Mouse (Mus musculus): Measurements from ENCODE around the gene Idh2. TPM values are rescaled to one million over a fixed set of nuclear protein-coding genes. Genes with fewer than 3 reads are reported as not detected.

Idh2 gene
- total and polyA plus RNA-seq, 3 experiments: 1,651 to 2,293 (median 1,877) TPM

DNA sequence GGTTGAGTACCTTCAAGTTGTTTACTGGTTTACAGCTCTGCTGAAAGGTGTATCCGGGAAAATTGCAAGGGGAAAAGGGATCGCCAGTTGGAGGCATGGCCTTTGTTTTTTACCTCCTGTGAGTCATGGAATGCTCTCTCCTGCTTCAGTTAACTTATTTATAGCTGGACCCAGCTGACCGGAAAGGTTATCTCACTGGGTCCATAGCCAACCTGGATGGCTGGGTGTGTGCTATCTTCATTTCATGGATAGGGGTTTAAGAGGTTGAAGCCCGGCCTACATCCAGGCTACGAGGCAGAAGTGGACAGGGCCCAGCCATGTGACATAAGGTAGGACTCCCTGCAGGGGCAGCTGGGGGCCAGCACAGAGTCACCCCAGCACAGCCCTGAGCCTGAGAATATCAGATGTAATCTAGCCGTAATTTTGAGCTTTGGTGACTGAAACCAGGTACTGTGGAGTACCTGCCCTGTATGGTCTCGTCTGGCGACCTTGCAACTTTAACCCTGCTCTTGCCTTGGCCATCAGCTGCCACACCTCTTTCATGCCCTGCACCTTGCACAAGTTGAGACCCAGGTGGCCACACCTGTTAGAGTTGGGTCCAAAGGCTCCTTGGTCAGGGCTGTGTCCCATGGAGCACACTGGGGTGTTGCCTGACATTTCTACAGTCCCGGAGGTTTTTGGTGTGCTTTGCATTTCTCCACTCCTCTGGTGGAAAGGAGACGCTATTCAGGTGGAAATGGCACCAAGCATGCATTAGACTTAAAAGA lies 55.0 kb downstream of the Idh2 start:
- Histone ChIP-seq H3K27ac (peak overlapping the region; percentile 94), H3K4me1 (ENCODE audit: control insufficient read depth, insufficient read depth, low read length) (peaks cover 49% of the 10 kb centered on the region), H3K9ac (ENCODE audit: low read depth, low read length) (peak overlapping the region; percentile 39; the same call in 1 of the 2 replicates), H3K4me3 (no peak overlapping the region; the same call in 1 of the 2 replicates), H3K27me3 (ENCODE audit: control insufficient read depth, insufficient read depth, low read length) (no peaks in the 10 kb centered on the region), H3K79me2 (replicated peaks; ENCODE audit: control insufficient read depth, insufficient read depth, low read length) (no peaks in the 10 kb centered on the region), H3K36me3 (ENCODE audit: control insufficient read depth, insufficient read depth, low read length) (peaks cover 14% of the 10 kb centered on the region)
- no peak; the same call in 1 of the 2 replicates for TF ChIP-seq POLR2A (IDR thresholded peaks at IDR 0.05; ENCODE audit: insufficient read depth, low read depth, low read length)
- TF ChIP-seq CTCF (IDR thresholded peaks at IDR 0.05): peak; percentile 31; the same call in 1 of the 2 replicates
- TF ChIP-seq EP300 (IDR thresholded peaks at IDR 0.05; ENCODE audit: insufficient read depth, low read depth, low read length): peak; percentile 77; the same call in 1 of the 2 replicates
- 38% methylated on average over 10 of the region's 10 CpGs for WGBS
- peak; percentile 64 to 83 for DNase-seq
- intact Hi-C loops (cut with DNase I): loop anchor here (2.0 to 5.0 kb wide), 2 partner anchors 17 to 33 kb away; no protein-coding TSS in a partner anchor

DNA sequence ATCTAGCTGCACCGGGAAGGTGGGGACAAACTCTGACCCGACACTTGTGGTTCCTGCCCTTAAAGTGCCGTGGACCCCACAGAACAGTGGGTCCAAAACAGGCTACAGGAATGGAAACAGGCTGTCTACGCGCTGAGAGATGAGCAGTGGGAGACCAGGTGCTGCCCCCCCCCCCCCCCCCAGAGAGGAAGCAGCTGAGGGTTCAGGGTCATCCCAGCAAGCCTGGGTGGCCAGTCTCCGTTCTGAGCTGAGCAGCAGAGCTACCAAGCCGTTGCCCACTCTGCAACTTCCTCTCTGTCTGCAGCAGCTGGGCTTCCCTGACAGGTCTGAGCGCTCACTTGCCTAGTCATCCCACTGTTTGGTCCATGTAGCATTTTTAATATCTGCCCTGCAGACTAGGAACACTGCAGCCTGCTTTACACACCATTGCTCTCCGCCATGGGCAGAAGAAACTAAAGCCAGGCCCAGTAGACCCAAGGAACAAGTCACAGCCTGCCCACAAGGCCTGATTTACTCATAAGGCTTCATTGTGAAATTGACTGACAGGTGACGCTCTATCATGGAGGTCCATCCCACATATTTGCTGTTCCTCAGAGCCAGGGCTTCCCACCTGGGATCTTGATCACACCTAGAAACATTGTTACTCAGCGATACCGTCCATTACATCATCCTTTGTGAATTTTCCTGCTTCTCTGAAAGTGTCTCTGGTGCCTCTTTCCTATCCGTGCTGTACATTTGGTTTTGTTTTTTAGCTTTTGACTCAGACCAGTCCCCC lies 55.9 kb downstream of the Idh2 start:
- DNase-seq: peak in 1 of 2 experiments; percentile 42
- intact Hi-C loops (cut with DNase I): no loop called here
- Histone ChIP-seq H3K27me3 (ENCODE audit: control insufficient read depth, insufficient read depth, low read length) (no peaks in the 10 kb centered on the region), H3K79me2 (replicated peaks; ENCODE audit: control insufficient read depth, insufficient read depth, low read length) (no peaks in the 10 kb centered on the region), H3K27ac (peak overlapping the region; percentile 94), H3K9ac (ENCODE audit: low read depth, low read length) (no peak overlapping the region), H3K4me3 (no peak overlapping the region), H3K4me1 (ENCODE audit: control insufficient read depth, insufficient read depth, low read length) (peaks cover 46% of the 10 kb centered on the region), H3K36me3 (ENCODE audit: control insufficient read depth, insufficient read depth, low read length) (peaks cover 14% of the 10 kb centered on the region)
- WGBS: 37% methylated on average over 13 of the region's 13 CpGs
- TF ChIP-seq POLR2A (IDR thresholded peaks at IDR 0.05; ENCODE audit: insufficient read depth, low read depth, low read length) (0 out of 2 replicates have a peak, but pooled peaks have one; percentile 7), EP300 (IDR thresholded peaks at IDR 0.05; ENCODE audit: insufficient read depth, low read depth, low read length) (no peak), CTCF (IDR thresholded peaks at IDR 0.05) (no peak)

GRCm38 (mm10) chr7:80058405-80059063 lies 56.7 kb downstream of the Idh2 start:
- WGBS: 42% methylated on average over 4 of the region's 4 CpGs
- peaks cover 47% of the 10 kb centered on the region for H3K4me1 ChIP-seq (ENCODE audit: control insufficient read depth, insufficient read depth, low read length)
- H3K36me3 ChIP-seq (ENCODE audit: control insufficient read depth, insufficient read depth, low read length): peaks cover 14% of the 10 kb centered on the region
- DNase-seq: peak in 1 of 2 experiments; percentile 42
- peak overlapping the region; percentile 5; the same call in 1 of the 2 replicates for H3K9ac ChIP-seq (ENCODE audit: low read depth, low read length)
- TF ChIP-seq CTCF (IDR thresholded peaks at IDR 0.05) (no peak), POLR2A (IDR thresholded peaks at IDR 0.05; ENCODE audit: insufficient read depth, low read depth, low read length) (no peak), EP300 (IDR thresholded peaks at IDR 0.05; ENCODE audit: insufficient read depth, low read depth, low read length) (no peak)
- H3K27me3 ChIP-seq (ENCODE audit: control insufficient read depth, insufficient read depth, low read length): no peaks in the 10 kb centered on the region
- peak overlapping the region; percentile 94 for H3K27ac ChIP-seq
- intact Hi-C loops (cut with DNase I): no loop called here
- H3K4me3 ChIP-seq: no peak overlapping the region
- H3K79me2 ChIP-seq (replicated peaks; ENCODE audit: control insufficient read depth, insufficient read depth, low read length): no peaks in the 10 kb centered on the region

GRCm38 (mm10) chr7:80057781-80058180 lies 57.4 kb downstream of the Idh2 start:
- Histone ChIP-seq H3K9ac (ENCODE audit: low read depth, low read length) (peak overlapping the region; percentile 36), H3K27ac (peak overlapping the region; percentile 94), H3K79me2 (replicated peaks; ENCODE audit: control insufficient read depth, insufficient read depth, low read length) (peaks cover 2% of the 10 kb centered on the region; the same call in 1 of the 2 replicates), H3K4me3 (no peak overlapping the region), H3K4me1 (ENCODE audit: control insufficient read depth, insufficient read depth, low read length) (peaks cover 48% of the 10 kb centered on the region), H3K36me3 (ENCODE audit: control insufficient read depth, insufficient read depth, low read length) (peaks cover 14% of the 10 kb centered on the region), H3K27me3 (ENCODE audit: control insufficient read depth, insufficient read depth, low read length) (no peaks in the 10 kb centered on the region)
- TF ChIP-seq EP300 (IDR thresholded peaks at IDR 0.05; ENCODE audit: insufficient read depth, low read depth, low read length) (no peak), POLR2A (IDR thresholded peaks at IDR 0.05; ENCODE audit: insufficient read depth, low read depth, low read length) (0 out of 2 replicates have a peak, but pooled peaks have one; percentile 2)
- DNase-seq: peak in 1 of 2 experiments; percentile 37
- 26% methylated on average over 14 of the region's 14 CpGs for WGBS
- intact Hi-C loops (cut with DNase I): no loop called here

DNA sequence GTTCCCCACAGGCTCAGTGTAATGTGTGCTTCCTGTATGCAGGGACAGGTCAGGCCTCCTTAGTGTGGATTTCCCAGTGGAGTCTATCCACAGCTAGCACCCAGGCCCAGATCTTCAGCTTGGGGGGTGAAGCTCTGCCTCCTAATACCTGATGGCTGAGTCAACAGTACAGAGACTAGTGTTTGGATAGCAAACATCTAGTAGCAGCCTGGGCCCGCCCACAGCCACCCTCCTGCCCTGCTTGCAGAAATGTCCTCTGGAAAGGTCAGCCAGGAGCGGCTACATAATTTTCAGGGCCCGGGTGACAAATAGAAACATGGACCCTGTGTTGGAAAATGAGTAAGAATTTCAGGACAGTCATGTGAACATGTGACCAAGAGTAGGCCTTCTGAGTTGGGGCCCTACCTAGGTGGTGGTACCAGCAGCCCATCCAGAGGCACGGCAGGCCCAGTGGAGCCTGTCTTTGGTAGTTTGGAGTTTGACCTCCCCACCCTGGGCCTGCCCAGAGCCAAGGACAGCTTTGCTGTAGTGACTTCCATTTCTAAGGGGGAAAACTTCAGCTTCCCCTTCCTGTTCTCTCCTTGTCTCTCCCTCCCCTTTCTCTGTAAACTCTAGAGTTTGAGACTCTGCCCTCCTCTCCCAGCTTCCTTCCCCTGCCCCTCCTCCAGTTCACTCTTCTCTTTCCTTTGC lies 58.0 kb downstream of the Idh2 start:
- WGBS: 17% methylated on average over 4 of the region's 4 CpGs
- intact Hi-C loops (cut with DNase I): no loop called here

More for the DNA sequence above, 58.0 kb downstream of the Idh2 start:
- Histone ChIP-seq H3K9ac (ENCODE audit: low read depth, low read length) (peak overlapping the region; percentile 0; the same call in 1 of the 2 replicates), H3K36me3 (ENCODE audit: control insufficient read depth, insufficient read depth, low read length) (peaks cover 14% of the 10 kb centered on the region), H3K4me1 (ENCODE audit: control insufficient read depth, insufficient read depth, low read length) (peaks cover 51% of the 10 kb centered on the region), H3K79me2 (replicated peaks; ENCODE audit: control insufficient read depth, insufficient read depth, low read length) (peaks cover 2% of the 10 kb centered on the region; the same call in 1 of the 2 replicates), H3K27ac (peak overlapping the region; percentile 94), H3K4me3 (no peak overlapping the region), H3K27me3 (ENCODE audit: control insufficient read depth, insufficient read depth, low read length) (no peaks in the 10 kb centered on the region)
- peak in 1 of 2 experiments; percentile 64 for DNase-seq
- 0 out of 2 replicates have a peak, but pooled peaks have one; percentile 15 for TF ChIP-seq POLR2A (IDR thresholded peaks at IDR 0.05; ENCODE audit: insufficient read depth, low read depth, low read length)
- TF ChIP-seq CTCF (IDR thresholded peaks at IDR 0.05): no peak

Measured in heart, adult 2 months (tissue).